Mouse (Mus musculus) liver, embryonic 11.5 days (tissue): ENCODE results near the gene Dlst. TPM values are rescaled to one million over a fixed set of nuclear protein-coding genes. Genes with fewer than 3 reads are reported as not detected.
A peak's percentile ranks its signal among the peaks of the same experiment; 100 is the strongest.
"Not testable (repeated sequence)": the region's sequence is repeated elsewhere in the genome, so short reads cannot be mapped to it uniquely, and the experiment has no call there.

Experiments
- ATAC-seq: fragments of 200-750 bp; cut with Nextera tagmentation; replicated peaks from 2 replicates; pipeline ENCODE4 v1.8.0; 2017; ENCODE audit warnings: moderate number of reproducible peaks, mild to moderate bottlenecking, moderate TSS enrichment, moderate library complexity; ENCODE audit not compliant: low FRiP score
- DNase-seq: peaks from one replicate; pipeline ENCODE4 v3.0.0-alpha.2; 2017; ENCODE audit warnings: low spot score
- H3K27ac ChIP-seq: fragments of 300-500 bp; sonication (generic); 2 replicates; pipeline ENCODE4 v1.5.1; 2014; ENCODE audit warnings: mild to moderate bottlenecking, low read depth, low read length, control low read depth
- H3K27me3 ChIP-seq: fragments of 300-500 bp; sonication (generic); replicated peaks from 2 replicates; pipeline ENCODE4 v1.6.1; 2014; ENCODE audit warnings: low read length, mixed read lengths; ENCODE audit not compliant: control insufficient read depth, insufficient read depth
- H3K36me3 ChIP-seq: fragments of 300-500 bp; sonication (generic); 2 replicates; pipeline ENCODE4 v1.6.1; 2014; ENCODE audit warnings: mild to moderate bottlenecking, low read length, moderate library complexity, mixed read lengths; ENCODE audit not compliant: control insufficient read depth, insufficient read depth
- H3K4me1 ChIP-seq: fragments of 300-500 bp; sonication (generic); replicated peaks from 2 replicates; pipeline ENCODE4 v1.6.1; 2014; ENCODE audit warnings: low read length, mixed read lengths; ENCODE audit not compliant: control insufficient read depth, insufficient read depth
- H3K4me2 ChIP-seq: fragments of 300-500 bp; sonication (generic); 2 replicates; pipeline ENCODE4 v1.6.1; 2014; ENCODE audit warnings: mild to moderate bottlenecking, control low read depth, moderate library complexity
- H3K4me3 ChIP-seq: fragments of 300-500 bp; sonication (generic); 2 replicates; pipeline ENCODE4 v1.5.1; 2014; ENCODE audit warnings: low read depth, low read length, control low read depth
- H3K9ac ChIP-seq: fragments of 300-500 bp; sonication (generic); 2 replicates; pipeline ENCODE4 v1.6.1; 2014; ENCODE audit warnings: low read depth, low read length, control low read depth
- H3K9me3 ChIP-seq: fragments of 300-500 bp; sonication (generic); 2 replicates; pipeline ENCODE4 v1.6.1; 2016; ENCODE audit warnings: low read length, inconsistent platforms, mixed read lengths; ENCODE audit not compliant: control insufficient read depth
- WGBS: fragments of 180-500 bp; shearing (Covaris S2); extraction: QIAGEN DNeasy Blood & Tissue Kit; methylation state at CpG from one replicate; pipeline ENCODE4 v1.1.7; 2014; 5-methylcytosine and 5-hydroxymethylcytosine counted together
- polyA plus RNA-seq: library from polyadenylated mRNA; unstranded; fragments of >200 nt; fragmentation: Nextera tagmentation; extraction: Ambion mirVana; gene quantifications from 2 replicates; pipeline ENCODE4 v1.2.1, GENCODE M21; 2014

Gene Dlst
- polyA plus RNA-seq, 1 experiment from 2014 or later, result 143 TPM

DNA sequence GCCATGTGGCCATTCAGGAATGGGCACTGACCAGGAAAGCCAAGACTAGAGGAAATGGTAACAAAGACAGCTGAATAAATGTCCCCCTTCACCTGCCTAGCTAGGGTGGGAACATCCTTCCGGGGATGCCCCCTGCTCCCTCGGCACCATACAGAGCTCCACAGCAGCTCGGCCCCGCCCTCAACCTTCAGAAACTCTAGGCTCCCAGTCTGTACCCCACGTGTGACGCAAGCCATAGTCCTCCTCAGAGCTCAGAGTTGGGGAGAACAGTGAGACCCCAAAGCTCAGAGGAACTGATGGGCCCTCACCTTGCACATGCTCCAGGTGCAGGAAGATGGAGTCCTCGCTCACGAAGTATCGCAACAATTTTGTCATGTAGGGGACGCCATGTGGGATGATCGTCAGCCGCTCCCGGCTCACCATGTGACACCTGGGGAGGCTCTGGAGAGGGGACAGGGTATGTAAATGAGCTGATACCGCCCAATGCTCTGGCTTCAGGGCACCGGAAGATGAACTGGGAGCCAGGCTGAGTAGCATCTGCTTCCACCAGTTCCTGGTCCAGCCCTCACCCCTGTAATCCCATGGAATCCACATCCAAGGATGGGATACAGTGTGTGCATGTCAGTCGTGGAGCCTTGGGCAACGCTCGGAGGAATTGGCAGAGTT lies 29.5 kb downstream of the Dlst start:
- H3K4me1 ChIP-seq, result 0 out of 2 replicates have a peak, but pooled peaks cover 3% of the 10 kb centered on the region
- no peak for DNase-seq
- peak overlapping the region; percentile 33 for H3K4me2 ChIP-seq
- peaks cover 10% of the 10 kb centered on the region for H3K27me3 ChIP-seq
- 37% methylated on average over 18 of the region's 18 CpGs for WGBS
- H3K4me3 ChIP-seq, result no peak overlapping the region
- H3K9me3 ChIP-seq, result no peaks in the 10 kb centered on the region
- no peak for ATAC-seq
- no peak overlapping the region for H3K27ac ChIP-seq
- H3K36me3 ChIP-seq, result no peaks in the 10 kb centered on the region; the same call in 1 of the 2 replicates
- H3K9ac ChIP-seq, result no peak overlapping the region

GRCm38 (mm10) chr12:85141096-85141495 lies 30.5 kb downstream of the Dlst start:
- ATAC-seq (no peak), DNase-seq (no peak)
- Histone ChIP-seq H3K27ac (no peak overlapping the region), H3K9me3 (no peaks in the 10 kb centered on the region), H3K36me3 (no peaks in the 10 kb centered on the region), H3K4me2 (no peak overlapping the region), H3K4me3 (no peak overlapping the region), H3K27me3 (peaks cover 10% of the 10 kb centered on the region), H3K4me1 (0 out of 2 replicates have a peak, but pooled peaks cover 3% of the 10 kb centered on the region), H3K9ac (no peak overlapping the region)
- WGBS, result 78% methylated on average over 6 of the region's 6 CpGs

DNA sequence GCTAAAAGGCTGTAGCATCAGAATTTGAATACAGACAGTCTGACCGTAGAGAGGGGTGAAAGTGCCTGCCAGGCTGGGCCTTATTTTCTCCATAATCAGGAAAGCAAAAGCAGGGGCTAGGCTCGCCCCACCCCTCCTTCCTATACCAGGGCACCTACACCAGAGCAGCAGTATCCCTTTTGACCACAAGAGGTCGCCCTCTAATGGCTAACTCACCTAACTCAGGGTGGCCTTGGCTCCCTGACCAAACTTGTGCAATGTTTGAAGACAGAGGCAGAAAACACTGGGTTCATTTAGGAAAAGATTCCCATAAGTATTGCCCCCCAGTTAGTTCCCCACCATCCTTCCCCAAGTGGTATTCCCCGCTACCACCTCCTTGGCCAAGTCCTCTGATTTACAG lies 32.2 kb downstream of the Dlst start:
- Histone ChIP-seq H3K9me3 (no peaks in the 10 kb centered on the region), H3K36me3 (no peaks in the 10 kb centered on the region), H3K27ac (no peak overlapping the region), H3K27me3 (peaks cover 13% of the 10 kb centered on the region), H3K4me1 (0 out of 2 replicates have a peak, but pooled peaks cover 3% of the 10 kb centered on the region), H3K4me2 (no peak overlapping the region), H3K9ac (no peak overlapping the region), H3K4me3 (no peak overlapping the region)
- DNase-seq (peak; percentile 71), ATAC-seq (peak; percentile 65)
- 23% methylated on average over 4 of the region's 4 CpGs for WGBS

- H3K36me3 ChIP-seq, DNase-seq, H3K27ac ChIP-seq, H3K4me3 ChIP-seq, ATAC-seq, H3K4me2 ChIP-seq, H3K9me3 ChIP-seq, H3K4me1 ChIP-seq, H3K9ac ChIP-seq: not testable (repeated sequence)
- 53% methylated on average over 2 of the region's 2 CpGs for WGBS
- peaks cover 11% of the 10 kb centered on the region for H3K27me3 ChIP-seq
Observed at GRCm38 (mm10) chr12:85144276-85144675, 33.6 kb downstream of the Dlst start.

DNA sequence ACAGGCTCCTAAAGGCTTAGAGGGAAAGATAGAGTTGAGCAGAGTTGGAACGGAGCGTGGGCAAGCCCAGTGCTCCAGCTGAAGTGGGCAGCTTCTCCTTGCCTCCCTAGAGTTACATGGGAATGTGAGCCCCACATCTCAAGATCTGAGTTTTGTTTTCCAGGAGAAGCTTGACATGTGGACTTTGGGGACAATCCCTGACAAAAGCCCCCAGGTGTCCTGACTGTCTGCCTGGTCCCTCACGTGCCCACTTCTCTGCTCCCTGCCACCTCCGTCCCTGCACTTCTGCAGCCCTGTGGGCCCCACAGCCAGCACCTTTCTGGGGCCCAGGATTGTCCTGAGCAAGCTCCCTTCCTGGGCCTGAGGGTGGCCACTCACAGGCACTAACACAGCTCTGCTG lies 34.2 kb downstream of the Dlst start:
- 92% methylated on average over 4 of the region's 4 CpGs for WGBS
- no peak for ATAC-seq

DNA sequence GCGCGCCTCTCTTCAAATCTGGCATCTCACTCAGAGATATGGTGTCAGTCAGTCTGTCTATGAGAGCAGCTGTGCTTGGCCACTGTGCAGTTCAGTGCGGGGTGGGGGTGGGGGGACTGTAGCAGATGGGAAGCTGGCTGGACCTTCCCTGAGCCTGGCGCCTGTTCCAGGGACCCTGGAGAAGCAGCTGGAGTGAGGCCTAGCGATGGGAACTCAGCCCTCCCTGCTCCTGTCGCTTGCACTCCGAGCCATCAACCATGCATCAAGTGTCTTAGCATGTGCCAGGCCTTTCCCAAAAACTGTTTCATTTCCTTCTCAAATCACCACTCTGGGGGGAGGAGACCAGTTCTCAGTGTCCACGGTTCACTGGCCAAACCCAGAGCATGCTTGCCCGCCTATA lies 35.0 kb downstream of the Dlst start:
- DNase-seq, result no peak

More for the DNA sequence above, 34.2 kb downstream of the Dlst start:
- Histone ChIP-seq H3K27ac (no peak overlapping the region), H3K4me3 (no peak overlapping the region), H3K4me2 (no peak overlapping the region), H3K36me3 (no peaks in the 10 kb centered on the region), H3K4me1 (0 out of 2 replicates have a peak, but pooled peaks cover 3% of the 10 kb centered on the region), H3K9ac (no peak overlapping the region), H3K27me3 (peaks cover 12% of the 10 kb centered on the region), H3K9me3 (no peaks in the 10 kb centered on the region)
- no peak for DNase-seq

GRCm38 (mm10) chr12:85146355-85146754 lies 35.7 kb downstream of the Dlst start:
- Histone ChIP-seq H3K27me3 (peaks cover 15% of the 10 kb centered on the region), H3K4me1 (peaks cover 5% of the 10 kb centered on the region), H3K36me3 (no peaks in the 10 kb centered on the region), H3K27ac (no peak overlapping the region), H3K9me3 (no peaks in the 10 kb centered on the region), H3K4me3 (no peak overlapping the region), H3K9ac (no peak overlapping the region), H3K4me2 (no peak overlapping the region)
- WGBS, result 28% methylated on average over 10 of the region's 11 CpGs
- no peak for ATAC-seq
- no peak for DNase-seq

More for the DNA sequence above, 35.0 kb downstream of the Dlst start:
- H3K36me3 ChIP-seq, result no peaks in the 10 kb centered on the region
- H3K9me3 ChIP-seq, result no peaks in the 10 kb centered on the region
- H3K4me3 ChIP-seq, result no peak overlapping the region
- 71% methylated on average over 9 of the region's 9 CpGs for WGBS
- peaks cover 3% of the 10 kb centered on the region for H3K4me1 ChIP-seq
- H3K9ac ChIP-seq, result no peak overlapping the region
- peaks cover 15% of the 10 kb centered on the region for H3K27me3 ChIP-seq
- no peak overlapping the region for H3K27ac ChIP-seq
- ATAC-seq, result no peak
- H3K4me2 ChIP-seq, result no peak overlapping the region

GRCm38 (mm10) chr12:85146881-85147280 lies 36.2 kb downstream of the Dlst start:
- peaks cover 18% of the 10 kb centered on the region for H3K27me3 ChIP-seq
- no peaks in the 10 kb centered on the region for H3K36me3 ChIP-seq
- no peak overlapping the region for H3K27ac ChIP-seq
- H3K9ac ChIP-seq, result no peak overlapping the region
- H3K4me2 ChIP-seq, result no peak overlapping the region
- H3K9me3 ChIP-seq, result no peaks in the 10 kb centered on the region
- WGBS, result 73% methylated on average over 9 of the region's 9 CpGs
- no peak overlapping the region for H3K4me3 ChIP-seq
- no peak for DNase-seq
- no peak for ATAC-seq
- H3K4me1 ChIP-seq, result peaks cover 5% of the 10 kb centered on the region
